Mouse (Mus musculus) stomach, embryonic 15.5 days (tissue): ENCODE results near the gene Ddx28. TPM values are rescaled to one million over a fixed set of nuclear protein-coding genes. Genes with fewer than 3 reads are reported as not detected.
A peak's percentile ranks its signal among the peaks of the same experiment; 100 is the strongest.
"Not testable (repeated sequence)": the region's sequence is repeated elsewhere in the genome, so short reads cannot be mapped to it uniquely, and the experiment has no call there.

ENCODE experiments used
- ATAC-seq: fragments of 200-750 bp; cut with Nextera tagmentation; 2 replicates; pipeline ENCODE4 v1.8.0; 2017; ENCODE audit warnings: low read depth, moderate number of reproducible peaks, moderate TSS enrichment; ENCODE audit not compliant: insufficient read depth, low FRiP score
- H3K27ac ChIP-seq: fragments of 300-500 bp; sonication (generic); 2 replicates; pipeline ENCODE4 v1.5.1; 2015; ENCODE audit warnings: mild to moderate bottlenecking, inconsistent platforms
- H3K27me3 ChIP-seq: fragments of 300-500 bp; sonication (generic); replicated peaks from 2 replicates; pipeline ENCODE4 v1.6.1; 2015; ENCODE audit warnings: inconsistent platforms
- H3K36me3 ChIP-seq: fragments of 300-500 bp; sonication (generic); 2 replicates; pipeline ENCODE4 v1.6.1; 2015; ENCODE audit warnings: inconsistent platforms
- H3K4me1 ChIP-seq: fragments of 300-500 bp; sonication (generic); 2 replicates; pipeline ENCODE4 v1.6.1; 2015; ENCODE audit warnings: inconsistent platforms
- H3K4me2 ChIP-seq: fragments of 300-500 bp; sonication (generic); 2 replicates; pipeline ENCODE4 v1.6.1; 2015; ENCODE audit warnings: mild to moderate bottlenecking, inconsistent platforms
- H3K4me3 ChIP-seq: fragments of 300-500 bp; sonication (generic); replicated peaks from 2 replicates; pipeline ENCODE4 v1.5.1; 2015; ENCODE audit warnings: inconsistent platforms
- H3K9ac ChIP-seq: fragments of 300-500 bp; sonication (generic); 2 replicates; pipeline ENCODE4 v1.6.1; 2015; ENCODE audit warnings: inconsistent platforms
- H3K9me3 ChIP-seq: fragments of 300-500 bp; sonication (generic); 2 replicates; pipeline ENCODE4 v1.6.1; 2016; ENCODE audit warnings: inconsistent platforms
- WGBS: fragments of 180-500 bp; shearing (Covaris S2); methylation state at CpG from one replicate; pipeline ENCODE4 v1.1.7; 2015; 5-methylcytosine and 5-hydroxymethylcytosine counted together
- polyA plus RNA-seq: library from polyadenylated mRNA; unstranded; fragments of >200 nt; fragmentation: Nextera tagmentation; extraction: Ambion mirVana; gene quantifications from 2 replicates; pipeline ENCODE4 v1.2.1, GENCODE M21; 2015

Ddx28 gene
- polyA plus RNA-seq, 1 experiment from 2014 or later = 15.3 TPM

GRCm38 (mm10) chr8:106047854-106048630 is 36.4 kb upstream of the Ddx28 start:
- Histone ChIP-seq H3K27ac (no peak overlapping the region), H3K4me2 (no peak overlapping the region), H3K9me3 (no peaks in the 10 kb centered on the region), H3K36me3 (0 out of 2 replicates have a peak, but pooled peaks cover 12% of the 10 kb centered on the region), H3K4me3 (no peak overlapping the region), H3K4me1 (no peaks in the 10 kb centered on the region), H3K9ac (no peak overlapping the region), H3K27me3 (no peaks in the 10 kb centered on the region)
- WGBS = 88% methylated on average over 5 of the region's 5 CpGs
- ATAC-seq = no peak

- no peaks in the 10 kb centered on the region for H3K27me3 ChIP-seq
- no peak overlapping the region for H3K9ac ChIP-seq
- H3K4me1 ChIP-seq = no peaks in the 10 kb centered on the region
- WGBS = 90% methylated on average over 11 of the region's 11 CpGs
- no peak overlapping the region for H3K27ac ChIP-seq
- no peaks in the 10 kb centered on the region for H3K9me3 ChIP-seq
- H3K36me3 ChIP-seq = 0 out of 2 replicates have a peak, but pooled peaks cover 12% of the 10 kb centered on the region
- no peak; the same call in 1 of the 2 replicates for ATAC-seq
- no peak overlapping the region for H3K4me3 ChIP-seq
- no peak overlapping the region for H3K4me2 ChIP-seq
Observed at GRCm38 (mm10) chr8:106046872-106047559, 35.3 kb upstream of the Ddx28 start.

- H3K4me3 ChIP-seq = no peak overlapping the region
- H3K4me1 ChIP-seq = no peaks in the 10 kb centered on the region
- no peak overlapping the region for H3K4me2 ChIP-seq
- no peak overlapping the region for H3K9ac ChIP-seq
- no peak for ATAC-seq
- H3K27me3 ChIP-seq = no peaks in the 10 kb centered on the region
- H3K36me3 ChIP-seq = 0 out of 2 replicates have a peak, but pooled peaks cover 3% of the 10 kb centered on the region
- no peaks in the 10 kb centered on the region for H3K9me3 ChIP-seq
- WGBS = 62% methylated on average over 3 of the region's 3 CpGs
- H3K27ac ChIP-seq = no peak overlapping the region
Observed at GRCm38 (mm10) chr8:106044151-106044550, 32.5 kb upstream of the Ddx28 start.

GRCm38 (mm10) chr8:106043055-106043454 is 31.4 kb upstream of the Ddx28 start:
- H3K36me3 ChIP-seq = 0 out of 2 replicates have a peak, but pooled peaks cover 3% of the 10 kb centered on the region
- no peaks in the 10 kb centered on the region for H3K4me1 ChIP-seq
- no peak overlapping the region for H3K27ac ChIP-seq
- no peak overlapping the region for H3K4me2 ChIP-seq
- H3K9me3 ChIP-seq = no peaks in the 10 kb centered on the region
- no peak for ATAC-seq
- no peaks in the 10 kb centered on the region for H3K27me3 ChIP-seq
- no peak overlapping the region for H3K9ac ChIP-seq
- 64% methylated on average over 2 of the region's 2 CpGs for WGBS
- no peak overlapping the region for H3K4me3 ChIP-seq

- H3K4me3 ChIP-seq = no peak overlapping the region
- no peak for ATAC-seq
- WGBS = 53% methylated on average over 4 of the region's 4 CpGs
- 0 out of 2 replicates have a peak, but pooled peaks cover 11% of the 10 kb centered on the region for H3K36me3 ChIP-seq
- no peak overlapping the region for H3K4me2 ChIP-seq
- H3K4me1 ChIP-seq = no peaks in the 10 kb centered on the region
- H3K27ac ChIP-seq = no peak overlapping the region
- no peak overlapping the region for H3K9ac ChIP-seq
- H3K27me3 ChIP-seq = no peaks in the 10 kb centered on the region
- no peaks in the 10 kb centered on the region for H3K9me3 ChIP-seq
Observed at GRCm38 (mm10) chr8:106040218-106040617, 28.5 kb upstream of the Ddx28 start.

GRCm38 (mm10) chr8:106039605-106040004 is 27.9 kb upstream of the Ddx28 start:
- H3K4me1 ChIP-seq = no peaks in the 10 kb centered on the region
- no peaks in the 10 kb centered on the region for H3K9me3 ChIP-seq
- H3K36me3 ChIP-seq = 0 out of 2 replicates have a peak, but pooled peaks cover 11% of the 10 kb centered on the region
- no peak for ATAC-seq
- H3K27me3 ChIP-seq = no peaks in the 10 kb centered on the region
- no peak overlapping the region for H3K4me3 ChIP-seq
- no peak overlapping the region for H3K27ac ChIP-seq
- H3K9ac ChIP-seq = no peak overlapping the region
- 80% methylated on average over 4 of the region's 4 CpGs for WGBS
- no peak overlapping the region for H3K4me2 ChIP-seq

GRCm38 (mm10) chr8:106038721-106039120 is 27.0 kb upstream of the Ddx28 start:
- H3K4me3 ChIP-seq = no peak overlapping the region
- no peaks in the 10 kb centered on the region for H3K9me3 ChIP-seq
- 0 out of 2 replicates have a peak, but pooled peaks cover 11% of the 10 kb centered on the region for H3K36me3 ChIP-seq
- H3K27me3 ChIP-seq = no peaks in the 10 kb centered on the region
- no peak overlapping the region for H3K4me2 ChIP-seq
- no peak overlapping the region for H3K27ac ChIP-seq
- no peak for ATAC-seq
- 87% methylated on average over 10 of the region's 10 CpGs for WGBS
- no peaks in the 10 kb centered on the region for H3K4me1 ChIP-seq
- H3K9ac ChIP-seq = no peak overlapping the region

GRCm38 (mm10) chr8:106022483-106022882 is 10.8 kb upstream of the Ddx28 start:
- Histone ChIP-seq H3K4me2 (no peak overlapping the region), H3K27me3 (no peaks in the 10 kb centered on the region), H3K27ac (no peak overlapping the region), H3K36me3 (peaks cover 9% of the 10 kb centered on the region; the same call in 1 of the 2 replicates), H3K9ac (no peak overlapping the region), H3K4me3 (no peak overlapping the region), H3K9me3 (no peaks in the 10 kb centered on the region), H3K4me1 (no peaks in the 10 kb centered on the region)
- ATAC-seq = no peak

- Histone ChIP-seq H3K9ac (no peak overlapping the region), H3K4me3 (no peak overlapping the region), H3K36me3 (0 out of 2 replicates have a peak, but pooled peaks cover 6% of the 10 kb centered on the region), H3K27ac (no peak overlapping the region), H3K27me3 (no peaks in the 10 kb centered on the region), H3K9me3 (no peaks in the 10 kb centered on the region), H3K4me2 (no peak overlapping the region), H3K4me1 (no peaks in the 10 kb centered on the region)
- WGBS = 83% methylated on average over 3 of the region's 3 CpGs
- ATAC-seq = no peak
Observed at GRCm38 (mm10) chr8:106018039-106018438, 6.4 kb upstream of the Ddx28 start.

- H3K4me3 ChIP-seq = no peak overlapping the region
- no peak overlapping the region for H3K9ac ChIP-seq
- no peak overlapping the region for H3K4me2 ChIP-seq
- no peaks in the 10 kb centered on the region for H3K4me1 ChIP-seq
- no peaks in the 10 kb centered on the region for H3K27me3 ChIP-seq
- 85% methylated on average over 7 of the region's 7 CpGs for WGBS
- ATAC-seq = no peak
- no peak overlapping the region for H3K27ac ChIP-seq
- 0 out of 2 replicates have a peak, but pooled peaks cover 6% of the 10 kb centered on the region for H3K36me3 ChIP-seq
- H3K9me3 ChIP-seq = no peaks in the 10 kb centered on the region
Observed at GRCm38 (mm10) chr8:106017130-106017529, 5.4 kb upstream of the Ddx28 start.

GRCm38 (mm10) chr8:106016284-106016683 is 4.6 kb upstream of the Ddx28 start:
- Histone ChIP-seq H3K9ac (no peak overlapping the region), H3K4me3 (no peak overlapping the region), H3K27me3 (no peaks in the 10 kb centered on the region), H3K36me3 (0 out of 2 replicates have a peak, but pooled peaks cover 6% of the 10 kb centered on the region), H3K4me2 (no peak overlapping the region), H3K4me1 (no peaks in the 10 kb centered on the region), H3K27ac (no peak overlapping the region), H3K9me3 (no peaks in the 10 kb centered on the region)
- WGBS = 88% methylated on average over 6 of the region's 6 CpGs
- no peak for ATAC-seq

- not testable (repeated sequence) for H3K9ac ChIP-seq, ATAC-seq, H3K9me3 ChIP-seq, H3K27me3 ChIP-seq, H3K27ac ChIP-seq, H3K36me3 ChIP-seq
- Histone ChIP-seq H3K4me3 (peak overlapping the region; percentile 79), H3K4me2 (peak overlapping the region; percentile 96), H3K4me1 (peaks cover 12% of the 10 kb centered on the region; the same call in 1 of the 2 replicates)
- WGBS = 74% methylated on average over 8 of the region's 8 CpGs
Observed at GRCm38 (mm10) chr8:106012203-106012602, 521 bp upstream of the Ddx28 start.
